Comparison of ENCODE assay signal across 8 mouse cellular contexts in genomic region chr5:66546969-66547511, GRCm38 (mm10).
DNase-seq lines count a peak whose midpoint lies in the region; ATAC-seq lines count a peak whose summit lies in the region.

No protein-coding gene starts in this region.

- DNase-seq in cerebellum, postnatal 10 days: peak; percentile 47 to 58
- no peak for DNase-seq in cerebellum, adult 11 months
- DNase-seq in adrenal gland, adult 2 months: peak; percentile 90
- DNase-seq in kidney, postnatal 25 days: peak; percentile 83 to 87
- no peak for DNase-seq in T-cell, adult 2 months (ENCODE audit: low spot score)
- DNase-seq in frontal cortex, postnatal 10 days (ENCODE audit: low spot score in 2 of 2): no peak
- DNase-seq in cerebellum, postnatal 36 days: no peak

- H3K36me3 ChIP-seq in heart, embryonic 13.5 days: 0 out of 2 replicates have a peak, but pooled peaks cover 5% of the 10 kb centered on the region

- peaks cover 42% of the 10 kb centered on the region for H3K4me1 ChIP-seq in heart, embryonic 13.5 days

- H3K27ac ChIP-seq in heart, embryonic 13.5 days (replicated peaks): peak overlapping the region; percentile 65

- 0 out of 2 replicates have a peak overlapping the region, but pooled peaks have one; percentile 33 for H3K9ac ChIP-seq in heart, embryonic 13.5 days

- H3K4me3 ChIP-seq in heart, embryonic 13.5 days: no peak overlapping the region

- ATAC-seq in heart, embryonic 13.5 days (ENCODE audit: extremely low read depth, insufficient number of reproducible peaks, low FRiP score, low TSS enrichment): no peak

- peaks cover 8% of the 10 kb centered on the region; the same call in 1 of the 2 replicates for H3K9me3 ChIP-seq in heart, embryonic 13.5 days

- H3K27me3 ChIP-seq in heart, embryonic 13.5 days (replicated peaks): no peaks in the 10 kb centered on the region

- H3K4me2 ChIP-seq in heart, embryonic 13.5 days: peak overlapping the region; percentile 33

- 23% methylated on average over 12 of the region's 12 CpGs for WGBS in heart, embryonic 13.5 days

Comparison
In these comparisons a context has a peak if more than half of its experiments do, and no peak if none do; other contexts are left out.
1. DNase-seq: peak in cerebellum, postnatal 10 days (2 of 2), adrenal gland, adult 2 months (single experiment) and kidney, postnatal 25 days (2 of 2); none in cerebellum, adult 11 months (single experiment), T-cell, adult 2 months (single experiment), frontal cortex, postnatal 10 days (0 of 2) and cerebellum, postnatal 36 days (0 of 2).